Mouse (Mus musculus) urinary bladder, adult 2 months (tissue): ENCODE results near the gene Ccpg1. TPM values are rescaled to one million over a fixed set of nuclear protein-coding genes. Genes with fewer than 3 reads are reported as not detected.

Experiments
- DNase-seq: peaks from one replicate; pipeline ENCODE4 v3.0.0; 2022; ENCODE audit warnings: low spot score
- polyA plus RNA-seq: library from polyadenylated mRNA; depleted of rRNA; stranded (reverse); fragments of >200 nt; gene quantifications from 2 replicates; pipeline ENCODE4 v1.2.3, GENCODE M21; 2012

Ccpg1 gene
- polyA plus RNA-seq, 1 experiment: 25.9 TPM

GRCm38 (mm10) chr9:72996167-72996566 lies 10.9 kb downstream of the Ccpg1 start:
- no peak for DNase-seq

GRCm38 (mm10) chr9:72996806-72997205 lies 11.6 kb downstream of the Ccpg1 start:
- DNase-seq: no peak

- no peak for DNase-seq
Observed at GRCm38 (mm10) chr9:73000487-73000886, 15.3 kb downstream of the Ccpg1 start.

- no peak for DNase-seq
Observed at GRCm38 (mm10) chr9:73001314-73002011, 16.2 kb downstream of the Ccpg1 start.

- no peak for DNase-seq
Observed at GRCm38 (mm10) chr9:73002177-73002576, 16.9 kb downstream of the Ccpg1 start.

- no peak for DNase-seq
Observed at GRCm38 (mm10) chr9:73004076-73004475, 18.8 kb downstream of the Ccpg1 start.

GRCm38 (mm10) chr9:73005106-73005505 lies 19.9 kb downstream of the Ccpg1 start:
- DNase-seq: no peak

GRCm38 (mm10) chr9:73006175-73006574 lies 20.9 kb downstream of the Ccpg1 start:
- DNase-seq: no peak

- no peak for DNase-seq
Observed at GRCm38 (mm10) chr9:73008384-73008783, 23.2 kb downstream of the Ccpg1 start.

GRCm38 (mm10) chr9:73012629-73013028 lies 27.4 kb downstream of the Ccpg1 start:
- no peak for DNase-seq

GRCm38 (mm10) chr9:73014724-73015123 lies 29.5 kb downstream of the Ccpg1 start:
- DNase-seq: no peak

- DNase-seq: no peak
Observed at GRCm38 (mm10) chr9:73019841-73020240, 34.6 kb downstream of the Ccpg1 start.

- no peak for DNase-seq
Observed at GRCm38 (mm10) chr9:73020566-73021097, 35.4 kb downstream of the Ccpg1 start.

- DNase-seq: no peak
Observed at GRCm38 (mm10) chr9:73025818-73026636, 40.8 kb downstream of the Ccpg1 start.

GRCm38 (mm10) chr9:73030443-73030842 lies 45.2 kb downstream of the Ccpg1 start:
- DNase-seq: no peak

- no peak for DNase-seq
Observed at GRCm38 (mm10) chr9:73031421-73031820, 46.2 kb downstream of the Ccpg1 start.

GRCm38 (mm10) chr9:73033406-73033805 lies 48.2 kb downstream of the Ccpg1 start:
- no peak for DNase-seq

- peak; percentile 92 for DNase-seq
Observed at GRCm38 (mm10) chr9:73039222-73039945, 54.2 kb downstream of the Ccpg1 start.

GRCm38 (mm10) chr9:73040080-73040479 lies 54.9 kb downstream of the Ccpg1 start, which contains the start of gene Pigb:
TSS of gene Pigb (minus strand) at chr9:73040378.
- no peak for DNase-seq

- DNase-seq: peak; percentile 49
Observed at GRCm38 (mm10) chr9:73044146-73045079, 59.2 kb downstream of the Ccpg1 start, which contains the start of gene Rab27a. TSS of gene Rab27a (plus strand) at chr9:73044854.

- DNase-seq: no peak
Observed at GRCm38 (mm10) chr9:73045204-73045603, 60.0 kb downstream of the Ccpg1 start.
